Mouse (Mus musculus): ENCODE data around the gene Kcnab2. TPM values are rescaled to one million over a fixed set of nuclear protein-coding genes. Genes with fewer than 3 reads are reported as not detected.

Gene Kcnab2
- polyA plus RNA-seq, 1 experiment = 67.3 TPM

DNA sequence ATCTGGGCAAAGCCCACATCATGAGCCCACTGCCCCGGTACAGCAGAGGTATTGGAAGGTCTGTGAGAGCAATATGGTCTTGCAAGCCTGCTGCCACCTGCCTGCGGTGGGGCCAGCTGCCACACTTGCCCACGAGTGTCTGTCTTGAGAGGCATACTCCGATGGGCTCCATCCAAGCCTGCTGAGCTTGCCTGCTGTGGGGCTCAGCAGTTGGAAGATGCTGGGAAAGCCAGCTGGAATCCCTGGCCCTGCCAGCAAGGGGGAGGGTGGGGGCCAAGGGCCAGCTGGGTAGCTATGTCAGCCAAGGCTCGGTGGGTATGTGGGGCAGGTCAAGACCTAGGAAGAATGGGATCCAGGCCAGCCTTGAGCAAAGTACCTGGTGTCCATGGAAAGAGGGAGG, 85.5 kb downstream of the Kcnab2 start:
- Histone ChIP-seq H3K27ac (ENCODE audit: control insufficient read depth, insufficient read depth, low read length) (no peak overlapping the region), H3K4me3 (ENCODE audit: control insufficient read depth, insufficient read depth, low read length) (no peak overlapping the region), H3K4me1 (replicated peaks; ENCODE audit: control insufficient read depth, insufficient read depth, low read length) (no peaks in the 10 kb centered on the region), H3K27me3 (ENCODE audit: control insufficient read depth, insufficient read depth, low read length) (no peaks in the 10 kb centered on the region), H3K36me3 (ENCODE audit: control insufficient read depth, insufficient read depth, low read length) (no peaks in the 10 kb centered on the region)
- WGBS = 94% methylated on average over 5 of the region's 5 CpGs
- TF ChIP-seq POLR2A (IDR thresholded peaks at IDR 0.05; ENCODE audit: control insufficient read depth, extremely low read depth, insufficient read depth, low read length, poor library complexity) = no peak
- no peak for TF ChIP-seq CTCF (IDR thresholded peaks at IDR 0.05; ENCODE audit: borderline replicate concordance, control insufficient read depth, extremely low read depth, insufficient read depth, low read length, poor library complexity)
- no peak for DNase-seq

GRCm38 (mm10) chr4:152385644-152386043, 92.0 kb downstream of the Kcnab2 start:
- 43% methylated on average over 16 of the region's 16 CpGs for WGBS
- Histone ChIP-seq H3K27me3 (ENCODE audit: control insufficient read depth, insufficient read depth, low read length) (no peaks in the 10 kb centered on the region), H3K4me3 (ENCODE audit: control insufficient read depth, insufficient read depth, low read length) (no peak overlapping the region), H3K36me3 (ENCODE audit: control insufficient read depth, insufficient read depth, low read length) (no peaks in the 10 kb centered on the region), H3K27ac (ENCODE audit: control insufficient read depth, insufficient read depth, low read length) (no peak overlapping the region), H3K4me1 (replicated peaks; ENCODE audit: control insufficient read depth, insufficient read depth, low read length) (no peaks in the 10 kb centered on the region)
- DNase-seq = peak; percentile 16
- 0 out of 2 replicates have a peak, but pooled peaks have one; percentile 20 for TF ChIP-seq CTCF (IDR thresholded peaks at IDR 0.05; ENCODE audit: borderline replicate concordance, control insufficient read depth, extremely low read depth, insufficient read depth, low read length, poor library complexity)
- TF ChIP-seq POLR2A (IDR thresholded peaks at IDR 0.05; ENCODE audit: control insufficient read depth, extremely low read depth, insufficient read depth, low read length, poor library complexity) = no peak

- Histone ChIP-seq H3K36me3 (ENCODE audit: control insufficient read depth, insufficient read depth, low read length) (no peaks in the 10 kb centered on the region), H3K4me1 (replicated peaks; ENCODE audit: control insufficient read depth, insufficient read depth, low read length) (no peaks in the 10 kb centered on the region), H3K27me3 (ENCODE audit: control insufficient read depth, insufficient read depth, low read length) (no peaks in the 10 kb centered on the region), H3K4me3 (ENCODE audit: control insufficient read depth, insufficient read depth, low read length) (no peak overlapping the region), H3K27ac (ENCODE audit: control insufficient read depth, insufficient read depth, low read length) (no peak overlapping the region)
- TF ChIP-seq CTCF (IDR thresholded peaks at IDR 0.05; ENCODE audit: borderline replicate concordance, control insufficient read depth, extremely low read depth, insufficient read depth, low read length, poor library complexity) = no peak
- TF ChIP-seq POLR2A (IDR thresholded peaks at IDR 0.05; ENCODE audit: control insufficient read depth, extremely low read depth, insufficient read depth, low read length, poor library complexity) = no peak
- no peak for DNase-seq
- WGBS = 84% methylated on average over 17 of the region's 17 CpGs
Measured at GRCm38 (mm10) chr4:152382528-152383252, 95.0 kb downstream of the Kcnab2 start.

GRCm38 (mm10) chr4:152365228-152365627, 112.4 kb downstream of the Kcnab2 start:
- TF ChIP-seq CTCF (IDR thresholded peaks at IDR 0.05; ENCODE audit: borderline replicate concordance, control insufficient read depth, extremely low read depth, insufficient read depth, low read length, poor library complexity) (no peak), POLR2A (IDR thresholded peaks at IDR 0.05; ENCODE audit: control insufficient read depth, extremely low read depth, insufficient read depth, low read length, poor library complexity) (no peak)
- Histone ChIP-seq H3K27me3 (ENCODE audit: control insufficient read depth, insufficient read depth, low read length) (no peaks in the 10 kb centered on the region), H3K27ac (ENCODE audit: control insufficient read depth, insufficient read depth, low read length) (no peak overlapping the region), H3K4me3 (ENCODE audit: control insufficient read depth, insufficient read depth, low read length) (no peak overlapping the region), H3K4me1 (replicated peaks; ENCODE audit: control insufficient read depth, insufficient read depth, low read length) (peaks cover 6% of the 10 kb centered on the region; the same call in 1 of the 2 replicates), H3K36me3 (ENCODE audit: control insufficient read depth, insufficient read depth, low read length) (no peaks in the 10 kb centered on the region)
- WGBS = 89% methylated on average over 7 of the region's 7 CpGs
- DNase-seq = no peak

DNA sequence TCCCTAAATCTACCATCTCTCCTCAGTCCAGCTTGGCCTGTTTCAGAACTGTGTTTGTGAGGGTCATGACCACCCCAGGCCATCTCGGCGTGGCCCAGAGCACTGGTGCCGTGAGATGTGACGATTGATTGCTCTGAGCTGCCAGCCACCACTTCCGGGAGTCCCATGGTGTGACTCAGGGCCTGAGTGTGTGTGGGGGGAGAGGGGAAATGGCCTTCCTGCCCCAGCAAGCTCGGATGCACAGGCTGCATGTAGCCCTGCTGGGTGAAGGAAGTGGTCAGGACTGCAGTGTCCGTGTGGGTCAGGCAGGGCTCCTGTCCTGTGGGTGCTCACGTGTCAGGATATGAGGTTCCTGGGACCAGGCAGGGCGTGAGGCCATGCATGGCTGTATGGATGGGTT, 115.5 kb downstream of the Kcnab2 start:
- H3K36me3 ChIP-seq (ENCODE audit: control insufficient read depth, insufficient read depth, low read length) = no peaks in the 10 kb centered on the region
- WGBS = 11% methylated on average over 9 of the region's 9 CpGs

GRCm38 (mm10) chr4:152360855-152361254, 116.8 kb downstream of the Kcnab2 start:
- 15% methylated on average over 24 of the region's 24 CpGs for WGBS
- Histone ChIP-seq H3K36me3 (ENCODE audit: control insufficient read depth, insufficient read depth, low read length) (no peaks in the 10 kb centered on the region), H3K4me3 (ENCODE audit: control insufficient read depth, insufficient read depth, low read length) (no peak overlapping the region), H3K4me1 (replicated peaks; ENCODE audit: control insufficient read depth, insufficient read depth, low read length) (peaks cover 6% of the 10 kb centered on the region; the same call in 1 of the 2 replicates), H3K27ac (ENCODE audit: control insufficient read depth, insufficient read depth, low read length) (no peak overlapping the region), H3K27me3 (ENCODE audit: control insufficient read depth, insufficient read depth, low read length) (no peaks in the 10 kb centered on the region)
- no peak for TF ChIP-seq CTCF (IDR thresholded peaks at IDR 0.05; ENCODE audit: borderline replicate concordance, control insufficient read depth, extremely low read depth, insufficient read depth, low read length, poor library complexity)
- no peak for TF ChIP-seq POLR2A (IDR thresholded peaks at IDR 0.05; ENCODE audit: control insufficient read depth, extremely low read depth, insufficient read depth, low read length, poor library complexity)
- peak; percentile 19 for DNase-seq

More for the DNA sequence above, 115.5 kb downstream of the Kcnab2 start:
- DNase-seq = no peak
- no peak overlapping the region for H3K4me3 ChIP-seq (ENCODE audit: control insufficient read depth, insufficient read depth, low read length)
- H3K27ac ChIP-seq (ENCODE audit: control insufficient read depth, insufficient read depth, low read length) = no peak overlapping the region
- H3K27me3 ChIP-seq (ENCODE audit: control insufficient read depth, insufficient read depth, low read length) = no peaks in the 10 kb centered on the region
- TF ChIP-seq POLR2A (IDR thresholded peaks at IDR 0.05; ENCODE audit: control insufficient read depth, extremely low read depth, insufficient read depth, low read length, poor library complexity) = 0 out of 2 replicates have a peak, but pooled peaks have one; percentile 15
- no peak for TF ChIP-seq CTCF (IDR thresholded peaks at IDR 0.05; ENCODE audit: borderline replicate concordance, control insufficient read depth, extremely low read depth, insufficient read depth, low read length, poor library complexity)
- H3K4me1 ChIP-seq (replicated peaks; ENCODE audit: control insufficient read depth, insufficient read depth, low read length) = peaks cover 6% of the 10 kb centered on the region; the same call in 1 of the 2 replicates
